Mouse (Mus musculus) adrenal gland, adult 8-10 months (tissue): ENCODE results near the gene Trabd2b. TPM values are rescaled to one million over a fixed set of nuclear protein-coding genes. Genes with fewer than 3 reads are reported as not detected.

ENCODE experiments used
- DNase-seq: peaks from one replicate; pipeline ENCODE4 v3.0.0; 2022
- total RNA-seq, 4 experiments: library from RNA; stranded (reverse); gene quantifications; 2 replicates each; pipeline ENCODE4 v1.2.4; 2022

The Trabd2b gene
- total RNA-seq, 4 experiments from 2014 or later: 1.3 to 3.6 (median 1.8) TPM

DNA sequence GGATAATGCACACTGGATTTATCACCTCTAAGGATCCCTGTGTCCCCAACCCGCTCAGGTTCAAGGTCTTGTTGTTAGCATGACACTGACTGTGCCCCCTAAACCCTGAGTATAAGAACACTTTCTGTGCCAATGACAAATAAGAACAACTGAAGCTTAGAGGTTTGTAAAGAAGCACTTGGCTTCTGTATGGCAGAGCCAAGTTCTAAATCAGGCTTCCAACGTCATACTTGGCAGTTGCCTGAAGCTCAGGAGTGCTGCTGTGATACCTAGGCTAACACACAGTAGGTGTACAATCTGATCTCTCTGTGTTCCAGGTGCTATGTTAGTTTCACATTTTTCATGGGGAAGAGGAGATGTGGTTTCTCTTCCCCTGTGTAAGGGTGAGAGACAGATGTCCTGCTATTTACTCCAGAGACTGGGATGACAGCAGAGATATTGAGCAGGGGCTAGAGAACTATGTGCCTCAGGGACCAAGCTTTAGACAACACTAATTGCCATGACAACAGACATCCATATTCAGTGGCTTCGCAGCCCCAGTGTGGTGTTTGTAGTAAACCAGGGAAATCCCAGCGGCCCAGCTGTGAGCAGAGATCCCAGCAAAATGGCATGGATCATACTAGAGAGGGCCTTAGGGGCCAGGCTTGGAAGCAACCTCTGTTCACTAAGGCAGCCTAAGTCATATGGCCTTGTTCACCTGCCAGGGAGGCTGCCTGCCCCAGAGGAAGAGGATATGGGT lies 89.3 kb downstream of the Trabd2b start:
- DNase-seq: no peak

DNA sequence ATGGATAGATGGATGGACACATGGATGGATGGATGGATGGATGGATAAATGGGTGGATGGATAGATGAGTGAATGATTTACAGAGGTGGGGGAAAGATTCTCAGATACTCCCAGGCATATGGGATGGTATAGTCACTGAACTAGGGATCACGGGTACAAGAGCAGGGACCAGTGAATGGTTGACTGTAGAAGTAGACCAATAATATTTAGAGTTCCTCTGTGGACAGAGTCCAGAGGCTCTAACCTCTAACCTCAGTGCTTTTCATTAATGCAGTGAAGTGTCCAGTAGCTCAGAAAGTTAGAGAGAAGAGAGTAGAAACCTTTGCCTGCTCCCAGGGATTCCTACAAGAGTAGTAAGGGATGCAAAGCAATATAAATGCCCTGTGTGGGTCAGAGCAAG lies 93.1 kb downstream of the Trabd2b start:
- no peak for DNase-seq

DNA sequence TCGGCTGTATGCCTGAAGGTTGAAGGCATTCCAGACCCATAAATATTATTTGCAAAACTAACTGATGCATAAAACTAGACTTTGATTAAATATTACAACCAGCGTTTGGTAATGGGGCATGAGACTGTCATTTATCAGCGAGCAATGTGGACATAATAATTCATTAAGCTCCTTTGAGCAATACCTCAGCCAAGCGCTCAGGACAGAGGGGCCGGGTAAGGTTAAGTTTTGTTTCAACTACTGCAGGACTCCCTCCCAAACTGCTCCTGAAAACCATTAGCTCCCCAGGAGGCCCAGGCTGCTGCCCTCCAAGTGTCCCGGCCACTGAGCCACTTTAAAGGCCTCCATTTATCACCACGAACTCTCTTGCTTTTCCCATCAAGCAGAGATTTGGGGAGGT lies 93.8 kb downstream of the Trabd2b start:
- DNase-seq: no peak

DNA sequence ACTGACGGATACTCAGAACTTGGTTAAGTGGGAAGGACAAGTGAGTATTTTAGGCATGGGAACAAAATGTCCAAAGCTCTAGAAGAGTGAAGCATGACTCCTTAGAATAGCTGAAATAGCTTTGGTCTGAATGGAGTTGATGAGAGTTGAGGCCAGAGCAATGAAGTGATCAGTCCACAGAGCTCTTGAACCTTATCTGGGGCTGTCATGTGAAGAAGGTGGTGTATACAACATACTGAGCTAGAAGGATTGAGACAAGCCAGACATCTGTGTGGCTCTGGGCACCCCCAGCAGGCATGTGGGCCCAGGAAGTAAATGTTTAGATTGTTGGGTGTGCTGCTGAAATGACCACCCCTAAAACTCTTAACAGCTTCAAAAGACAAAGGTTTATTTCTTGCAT lies 94.5 kb downstream of the Trabd2b start:
- DNase-seq: no peak

DNA sequence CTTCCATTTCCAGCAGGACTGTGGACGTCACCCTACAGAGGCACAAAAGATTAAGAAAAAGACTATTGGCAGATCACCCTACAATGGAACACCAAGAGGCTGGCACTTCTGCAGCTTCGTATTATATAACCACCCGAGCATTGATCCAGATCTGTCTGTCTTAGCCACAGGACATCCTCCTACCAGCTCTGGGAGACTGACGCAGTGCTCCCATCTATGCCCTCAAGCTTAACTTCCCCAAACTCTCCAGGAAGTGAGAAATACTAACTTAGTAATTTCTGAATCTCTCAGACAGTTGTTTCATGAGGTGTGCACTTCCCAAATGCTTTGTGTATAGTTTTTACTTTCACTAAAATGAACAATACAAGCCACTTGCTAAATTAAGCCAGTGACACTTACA lies 95.1 kb downstream of the Trabd2b start:
- no peak for DNase-seq

DNA sequence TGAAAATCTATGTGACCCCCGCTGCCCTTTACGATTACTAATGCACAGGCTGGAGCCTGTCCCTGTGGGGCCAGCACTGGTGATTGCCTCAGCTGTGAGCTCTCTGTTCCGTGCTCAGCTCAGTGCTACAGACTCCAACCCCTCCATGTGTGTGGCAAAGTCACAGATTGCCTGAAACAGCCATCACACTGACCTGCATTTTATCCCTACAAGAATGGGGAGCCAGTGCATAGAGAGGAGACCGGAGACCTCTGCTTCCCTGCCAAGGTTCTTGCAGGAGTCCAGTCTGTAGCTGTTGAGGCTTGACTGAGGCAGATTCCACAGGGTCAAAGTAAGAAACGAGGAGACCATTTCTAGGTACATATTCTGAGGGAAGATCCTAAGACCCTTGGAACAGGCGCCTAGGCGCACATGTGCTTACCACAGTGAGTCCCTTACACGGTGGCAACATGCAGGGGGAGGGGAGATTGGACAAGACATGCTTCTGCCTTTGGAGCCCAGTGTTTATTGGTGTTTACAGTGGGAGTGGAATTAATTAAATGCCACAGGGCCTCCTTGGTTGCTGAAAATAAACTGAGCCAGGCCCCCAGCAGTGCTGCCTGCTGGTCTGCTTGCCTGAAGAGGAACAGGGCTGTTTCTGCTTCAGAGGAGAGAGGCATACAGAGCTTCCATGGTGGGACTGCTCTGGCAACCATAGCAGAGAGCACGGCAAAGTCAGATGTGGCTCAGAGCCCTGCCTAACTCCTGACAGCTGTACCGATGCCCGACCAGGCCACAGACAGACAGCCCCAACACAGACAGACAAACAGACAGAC lies 97.9 kb downstream of the Trabd2b start:
- DNase-seq: no peak

DNA sequence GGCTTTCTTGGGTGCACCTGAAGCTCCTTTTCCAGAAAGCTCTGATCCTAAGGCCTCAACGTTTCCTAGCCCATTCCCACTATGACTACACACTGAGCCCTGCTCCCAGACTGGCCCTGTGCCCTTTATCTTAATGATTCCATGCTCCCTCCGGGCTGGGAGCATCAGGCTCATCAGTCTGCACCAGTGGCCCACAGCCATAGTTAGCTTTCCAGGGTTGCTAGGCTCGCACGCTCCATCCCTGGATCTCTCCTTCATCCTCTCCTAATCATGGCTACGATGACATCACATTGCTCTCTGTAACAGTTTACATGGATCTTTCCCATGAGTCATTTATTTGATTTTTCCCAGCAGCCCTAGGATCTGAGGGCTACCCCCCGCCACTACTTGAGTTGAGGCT lies 103.1 kb downstream of the Trabd2b start:
- DNase-seq: no peak

DNA sequence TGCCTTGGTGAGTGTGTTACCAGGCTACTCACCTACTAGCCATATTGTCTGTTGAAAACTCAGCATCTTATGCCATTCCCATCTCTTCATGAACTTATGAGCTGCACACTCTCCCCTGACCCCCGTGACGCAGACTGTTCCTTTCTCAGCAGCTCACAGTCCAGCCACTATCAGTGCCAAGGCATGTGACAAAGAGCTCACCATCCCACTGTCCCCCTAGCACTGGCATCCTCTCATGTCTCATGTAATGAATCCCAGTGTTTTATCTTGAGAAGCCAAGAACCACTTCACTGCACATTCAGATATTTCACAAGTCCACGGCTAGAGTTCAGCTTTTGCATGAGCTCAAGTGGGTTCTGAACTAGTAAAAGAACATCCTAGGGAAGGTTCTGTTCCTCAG lies 105.1 kb downstream of the Trabd2b start:
- DNase-seq: no peak

DNA sequence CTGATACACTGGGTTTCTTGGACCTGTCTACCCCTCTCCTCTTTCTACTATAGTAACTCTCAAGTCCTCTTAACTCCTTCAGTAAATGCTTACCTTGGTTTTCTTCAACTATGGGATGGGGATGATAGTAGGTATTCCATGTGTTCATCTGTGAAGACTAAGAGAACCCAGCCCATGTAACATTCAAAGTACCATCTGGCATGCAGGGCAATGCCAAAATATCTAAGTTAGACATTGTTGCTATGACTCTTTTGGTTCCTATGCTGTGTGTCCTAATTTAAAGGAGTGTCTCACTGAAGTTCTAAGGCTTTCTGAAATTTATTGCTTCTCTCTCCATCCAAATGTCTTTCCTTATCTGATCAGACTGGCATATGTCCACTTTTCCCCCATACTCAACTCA lies 106.6 kb downstream of the Trabd2b start:
- DNase-seq: no peak

DNA sequence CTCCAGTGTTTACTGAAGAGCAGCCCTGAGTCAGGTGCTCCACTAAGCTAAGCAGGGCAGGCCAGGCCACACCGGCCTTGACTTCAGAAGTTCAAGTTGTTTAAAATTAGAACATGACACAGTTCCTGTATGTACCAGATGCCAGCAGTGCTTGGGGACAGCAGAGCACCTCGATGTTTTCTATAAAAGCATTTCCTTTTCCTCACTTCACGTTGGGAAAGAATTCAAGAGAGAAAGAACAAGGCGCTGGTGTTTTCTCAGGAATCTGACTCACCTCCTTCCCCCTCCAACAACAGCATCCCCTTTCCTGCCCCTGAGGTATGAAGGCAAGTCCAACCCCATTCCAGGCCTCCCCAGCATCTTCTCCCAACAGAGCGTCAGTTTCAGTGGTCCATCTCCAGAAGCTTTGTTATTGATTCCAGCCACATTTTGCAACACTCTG lies 108.8 kb downstream of the Trabd2b start:
- no peak for DNase-seq

DNA sequence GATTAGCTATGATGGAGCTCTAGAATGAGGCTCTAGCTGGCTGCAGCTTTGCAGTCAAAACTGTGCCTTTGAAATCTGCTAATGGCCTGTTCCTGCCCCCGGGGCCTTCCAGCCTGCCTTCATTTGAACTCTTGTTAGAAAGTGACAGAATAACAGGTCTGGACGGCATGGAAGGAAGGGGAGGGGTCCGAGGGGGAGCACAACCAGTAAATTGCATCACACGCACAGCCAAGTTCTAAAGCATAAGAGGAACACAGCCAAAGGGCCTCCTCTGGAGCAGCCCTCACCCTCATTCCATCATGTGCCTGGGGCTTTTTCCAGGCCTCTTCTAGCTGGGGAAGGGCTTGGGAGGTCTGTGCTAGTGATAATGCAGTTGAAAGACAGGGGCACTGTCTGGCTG lies 110.1 kb downstream of the Trabd2b start:
- no peak for DNase-seq

DNA sequence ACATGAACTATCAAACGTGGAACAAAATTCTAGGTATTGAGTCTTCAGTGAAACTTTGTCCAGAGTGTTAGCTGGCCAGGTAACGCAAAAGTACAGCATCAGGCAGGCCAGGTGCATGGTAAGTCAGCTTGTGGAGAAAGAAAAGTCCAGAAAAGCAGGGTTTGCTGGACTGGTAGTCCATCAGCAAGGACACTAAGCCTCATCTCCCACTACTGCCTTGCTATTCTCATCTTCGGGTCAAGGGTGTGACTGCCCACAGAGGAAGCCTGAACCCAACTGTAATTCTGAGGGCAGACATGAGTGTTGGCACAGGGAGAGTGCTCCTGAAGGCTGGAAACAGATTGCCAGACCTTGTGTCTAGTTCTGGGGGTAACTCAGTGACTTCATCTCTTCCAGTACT lies 111.5 kb downstream of the Trabd2b start:
- no peak for DNase-seq

DNA sequence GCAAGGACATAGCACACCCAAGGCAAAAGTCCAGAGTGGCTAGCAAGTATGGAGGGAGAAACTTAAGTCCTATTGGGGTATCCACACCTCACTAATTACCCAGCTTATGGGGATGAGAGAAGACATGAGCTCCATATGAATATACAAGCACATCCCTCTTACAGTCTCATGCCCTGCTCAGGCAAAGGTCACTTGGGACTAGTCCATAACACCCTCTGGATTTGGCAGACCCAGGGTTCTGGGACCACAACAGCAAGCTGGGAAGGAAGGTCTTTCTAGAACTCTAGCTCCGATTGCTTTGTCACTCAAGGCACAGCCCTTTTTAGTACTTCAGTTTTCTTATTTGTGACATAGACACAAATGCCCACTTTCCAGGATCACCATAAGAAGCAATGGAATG lies 112.0 kb downstream of the Trabd2b start:
- no peak for DNase-seq

DNA sequence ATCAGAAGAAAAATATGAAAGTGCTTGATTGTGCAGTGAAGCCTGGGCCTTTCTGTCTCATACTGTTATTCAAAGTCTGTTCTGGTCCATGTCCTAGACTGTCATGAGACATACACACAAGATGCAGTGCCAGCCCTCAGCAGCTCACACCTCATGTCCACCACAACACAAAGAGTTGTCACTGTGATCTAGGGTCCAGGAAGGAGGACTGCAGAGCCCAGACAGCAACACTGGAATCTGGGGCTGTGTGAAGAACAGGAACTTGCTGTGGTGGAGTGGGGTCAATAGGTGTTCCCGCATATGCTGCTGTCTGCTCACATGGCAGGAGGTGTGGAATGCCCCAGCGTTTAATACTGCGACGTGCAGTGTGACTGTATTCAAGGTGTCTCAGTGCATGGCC lies 112.8 kb downstream of the Trabd2b start:
- no peak for DNase-seq

DNA sequence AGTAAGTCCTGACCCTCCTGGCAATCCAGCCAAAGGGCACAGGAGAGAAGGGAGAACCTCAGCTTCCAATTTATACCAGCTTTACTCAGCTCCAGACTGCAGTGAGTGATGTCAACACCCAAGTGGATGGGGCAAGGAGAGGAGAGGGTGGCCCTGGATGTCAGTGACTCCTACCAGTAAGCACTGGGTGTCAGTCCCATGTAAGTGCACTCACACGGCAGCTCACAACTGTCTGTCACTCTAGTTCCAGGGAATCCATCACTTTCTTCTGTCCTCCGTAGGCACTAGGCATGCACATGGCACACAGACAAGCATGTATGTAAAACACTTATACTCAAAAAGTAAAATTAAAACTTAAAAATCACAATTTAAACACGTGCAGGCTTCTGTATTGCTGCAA lies 113.4 kb downstream of the Trabd2b start:
- no peak for DNase-seq

DNA sequence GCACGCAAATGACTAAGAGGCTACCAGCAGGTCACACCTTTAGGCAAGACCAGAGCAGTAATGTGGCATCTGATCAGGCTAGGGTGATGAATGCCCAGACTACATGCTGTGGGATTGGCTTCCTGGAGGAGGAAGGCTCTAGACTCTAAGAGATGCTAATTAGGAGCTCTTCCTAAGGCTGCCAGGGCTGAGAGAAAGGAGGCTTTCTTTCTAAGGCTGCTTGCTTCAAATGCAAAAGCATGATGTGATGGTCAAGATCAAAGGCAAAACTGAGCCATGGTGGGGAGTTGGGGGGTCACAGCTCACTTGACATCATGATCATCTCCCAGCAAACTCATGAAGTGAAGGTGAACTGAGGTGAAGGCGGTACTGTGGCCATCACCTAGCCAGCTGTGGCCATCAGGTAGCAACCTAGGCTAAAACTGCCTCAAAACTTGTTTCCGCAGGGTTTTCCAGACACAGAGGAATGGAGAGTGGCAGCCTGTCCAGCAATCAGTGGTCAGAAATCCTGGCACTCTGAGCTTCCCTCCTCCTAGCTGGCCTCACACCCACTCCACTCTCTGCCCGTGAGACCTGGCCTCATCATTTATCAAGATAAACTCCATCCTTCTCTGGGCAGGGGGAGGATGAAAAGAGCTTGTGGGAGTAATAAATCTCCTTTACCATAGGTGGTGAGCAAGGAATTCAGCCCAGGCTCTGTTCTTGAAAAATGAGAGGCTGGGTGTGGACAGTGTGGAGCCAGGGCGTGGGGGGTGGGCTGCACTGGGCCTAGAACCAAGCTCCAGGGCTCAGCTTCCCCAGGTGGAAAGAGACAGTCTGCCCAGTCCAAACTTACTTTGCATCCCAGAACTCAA lies 117.0 kb downstream of the Trabd2b start:
- no peak for DNase-seq

DNA sequence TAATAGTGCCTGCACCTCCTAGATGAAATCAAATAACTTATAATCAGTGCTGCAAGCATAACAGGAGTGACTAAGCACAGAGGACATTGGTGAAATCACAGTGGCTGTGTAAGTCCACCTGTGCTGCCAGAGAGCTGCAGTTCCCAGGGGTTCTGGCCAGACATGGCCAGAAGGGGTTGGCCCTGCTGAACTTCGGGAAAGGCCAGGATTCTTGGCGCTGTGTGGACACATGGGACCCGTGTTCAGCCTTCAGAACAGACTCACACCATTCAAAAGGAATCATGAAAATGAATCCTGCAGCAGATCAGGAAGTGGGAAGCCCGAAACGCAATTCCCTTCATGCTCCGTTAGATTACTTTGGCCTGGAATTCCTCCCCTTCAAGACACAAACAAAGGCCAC lies 125.1 kb downstream of the Trabd2b start:
- no peak for DNase-seq

DNA sequence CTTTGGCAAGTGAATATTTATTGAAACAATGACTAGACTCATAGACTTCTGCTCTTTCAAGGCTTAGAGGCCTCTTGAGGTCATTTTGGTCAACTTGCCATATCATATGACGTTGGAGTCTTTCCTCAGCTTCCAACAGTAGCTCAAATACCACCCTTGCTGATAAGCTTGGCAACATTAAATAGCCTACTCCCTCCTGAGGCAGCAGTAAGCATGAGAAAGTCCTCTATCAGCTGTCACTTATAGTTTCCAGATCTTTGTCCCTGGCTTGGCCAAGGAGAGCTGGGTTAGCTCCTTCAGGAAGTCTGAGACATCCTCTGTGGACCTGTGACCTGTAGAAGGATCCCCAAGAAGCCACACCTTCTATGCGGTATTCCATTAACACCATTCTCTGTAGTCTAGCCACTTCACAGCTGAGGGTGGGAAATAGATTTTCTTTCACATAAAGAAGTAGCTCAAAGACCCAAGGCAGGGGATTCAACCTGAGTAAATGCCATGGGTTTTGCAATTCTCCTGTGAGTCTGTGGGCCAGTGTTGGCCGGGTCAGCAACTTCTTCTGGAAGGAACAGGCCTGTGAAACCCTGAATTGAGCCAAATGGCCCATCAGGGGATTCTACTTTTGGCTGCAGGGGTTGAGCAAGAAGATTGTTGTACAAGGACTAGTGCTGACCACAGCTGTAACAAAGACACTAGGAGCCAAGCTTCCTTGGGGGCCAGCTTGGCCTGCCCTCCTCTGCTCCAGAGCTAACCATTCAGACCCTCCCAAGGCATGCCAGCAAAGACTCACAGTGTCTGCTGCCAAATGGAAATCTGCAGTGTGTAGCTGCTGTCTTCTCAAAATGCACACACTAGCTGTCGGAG lies 127.6 kb downstream of the Trabd2b start:
- DNase-seq: peak; percentile 29

DNA sequence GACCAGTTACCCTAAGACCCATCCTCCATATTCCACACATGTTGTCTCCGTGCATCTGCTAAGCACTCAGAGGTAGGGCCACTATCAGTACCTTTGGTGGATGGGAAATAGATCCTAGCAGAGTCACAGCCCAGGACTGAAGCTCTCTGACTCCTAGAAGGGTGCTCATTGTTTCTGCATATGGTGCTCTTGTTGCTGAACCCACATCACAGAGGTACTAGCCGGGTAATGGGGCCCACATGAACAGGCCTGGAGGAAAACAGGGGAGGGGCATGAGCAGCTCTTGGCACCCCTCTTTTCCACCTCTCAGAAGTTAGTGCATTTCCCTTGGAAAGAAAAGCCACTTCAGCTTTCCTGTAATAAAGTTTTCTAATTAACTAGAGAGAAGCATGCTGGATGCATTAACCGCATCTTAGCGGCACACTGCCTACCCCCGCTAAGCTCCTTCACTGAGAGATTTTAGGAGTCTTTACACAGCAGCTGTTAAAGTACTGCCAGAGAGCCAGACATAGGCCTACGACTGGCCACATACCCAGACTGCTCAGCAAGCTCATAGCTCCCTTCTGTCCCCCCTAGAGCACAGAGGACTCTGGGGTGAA lies 131.0 kb downstream of the Trabd2b start:
- no peak for DNase-seq

DNA sequence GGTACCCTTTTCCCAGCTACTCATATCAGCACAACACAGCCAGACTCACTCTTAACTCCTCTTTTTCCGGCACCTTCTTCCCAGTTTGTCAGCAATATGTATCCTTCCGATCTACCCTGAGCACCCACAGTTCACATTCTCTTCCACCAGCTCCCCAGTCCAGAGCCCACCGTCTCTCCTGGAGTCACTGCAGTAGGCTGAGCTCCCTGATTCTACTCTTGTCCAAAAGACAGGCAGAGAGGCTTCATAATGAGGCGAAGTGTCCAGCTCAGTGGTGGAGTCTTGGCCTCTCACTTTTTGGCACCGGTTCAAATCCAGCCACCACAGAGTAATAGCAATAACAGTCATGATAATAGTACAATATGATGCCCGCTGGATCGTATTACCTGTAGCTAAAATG lies 133.5 kb downstream of the Trabd2b start:
- DNase-seq: no peak

DNA sequence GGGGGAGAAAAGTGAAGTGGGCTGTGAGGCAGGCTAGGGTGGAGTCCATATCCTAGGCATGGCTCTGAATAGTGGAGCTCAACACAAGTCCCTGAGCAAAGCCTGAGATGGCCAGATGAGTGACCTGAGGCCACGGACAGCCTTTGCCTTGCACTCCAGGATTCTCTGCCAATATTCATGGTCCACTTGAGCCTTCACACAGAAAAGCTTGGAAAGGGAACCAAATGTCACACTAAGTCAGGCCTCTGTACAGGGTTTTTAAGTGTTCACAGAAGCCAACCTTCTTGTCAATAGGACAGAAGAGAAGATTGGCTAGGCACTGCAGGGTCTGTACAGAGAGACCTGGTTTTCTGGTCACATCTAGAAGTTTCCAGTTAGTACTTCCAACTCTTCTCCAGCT lies 134.7 kb downstream of the Trabd2b start:
- no peak for DNase-seq

DNA sequence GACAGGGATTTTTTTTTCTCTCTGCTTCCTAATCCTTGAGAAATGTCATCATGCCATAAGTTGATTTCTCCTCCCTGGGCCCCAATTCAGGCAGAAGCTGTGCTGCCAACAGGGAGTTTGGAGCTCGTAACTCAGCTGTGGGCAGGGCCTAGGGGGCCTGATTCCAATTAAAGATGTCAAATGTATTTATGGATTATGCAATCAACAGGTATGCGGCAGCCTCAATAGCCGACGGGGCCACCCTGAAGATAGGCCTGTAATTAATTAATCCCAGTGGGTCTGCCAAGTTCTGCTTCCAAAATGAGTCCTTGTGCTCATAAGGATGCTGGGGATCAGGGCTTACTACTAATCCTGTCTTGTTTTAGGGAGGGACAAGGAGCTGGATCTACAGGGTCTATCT lies 135.6 kb downstream of the Trabd2b start:
- no peak for DNase-seq
